Mouse (Mus musculus): Measurements from ENCODE around the gene Npas3. TPM values are rescaled to one million over a fixed set of nuclear protein-coding genes. Genes with fewer than 3 reads are reported as not detected.

The Npas3 gene
- polyA plus RNA-seq, 1 experiment: 0.18 TPM

DNA sequence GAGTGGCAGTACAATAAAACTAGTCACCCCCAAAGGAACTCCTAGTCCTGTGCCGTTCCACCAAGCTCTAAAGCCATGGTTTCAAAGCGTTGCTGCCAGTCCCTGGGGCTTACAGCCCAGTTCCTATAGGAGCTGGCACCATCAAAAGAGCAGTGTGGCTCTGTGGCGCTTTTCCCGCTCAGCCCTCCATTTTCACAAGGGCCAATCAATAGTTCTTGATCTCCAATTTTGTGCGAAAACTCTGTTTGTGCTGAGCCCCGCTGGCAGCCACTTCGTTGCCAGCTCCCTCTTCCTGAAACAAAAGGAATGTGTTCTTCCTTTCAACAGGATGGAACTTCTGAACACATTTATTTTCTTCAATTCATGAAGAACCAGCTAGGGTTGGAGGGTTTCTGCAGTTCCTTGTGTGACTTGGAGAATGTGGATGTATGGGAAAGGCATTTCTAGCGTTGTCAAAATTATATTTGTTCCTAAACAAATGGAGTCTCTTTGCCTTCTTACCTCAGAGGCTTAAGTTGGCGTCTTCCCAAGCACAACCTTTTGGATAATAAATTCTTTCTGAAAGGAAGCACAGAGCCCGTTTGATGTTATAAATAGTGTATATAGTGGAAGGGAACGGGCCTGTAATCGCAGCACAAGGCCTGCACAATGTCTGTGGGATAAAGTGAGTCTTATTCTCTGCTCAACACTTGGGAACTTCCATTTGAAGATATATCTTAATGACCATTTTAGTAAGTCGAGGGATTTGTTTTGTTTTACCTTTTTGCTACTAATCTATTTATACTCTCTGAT, 504.0 kb downstream of the Npas3 start:
- Histone ChIP-seq H3ac (ENCODE audit: control insufficient read depth, insufficient read length) (no peak overlapping the region), H3K4me2 (ENCODE audit: low read depth) (no peak overlapping the region), H3K4me3 (no peak overlapping the region), H3K79me2 (ENCODE audit: control insufficient read depth, insufficient read depth) (no peaks in the 10 kb centered on the region), H3K36me3 (ENCODE audit: control insufficient read depth, insufficient read depth) (no peaks in the 10 kb centered on the region), H3K27me3 (ENCODE audit: control insufficient read depth, insufficient read depth, insufficient read length) (no peaks in the 10 kb centered on the region)
- TF ChIP-seq TCF12 (IDR thresholded peaks at IDR 0.05; ENCODE audit: insufficient read depth, poor library complexity, severe bottlenecking): no peak
- no peak for TF ChIP-seq MYOG (IDR thresholded peaks at IDR 0.05; ENCODE audit: control insufficient read depth in 1 of 3, insufficient read depth in 1 of 3, insufficient read length in 2 of 3, low read depth in 2 of 3)
- TF ChIP-seq TCF3 (IDR thresholded peaks at IDR 0.05; ENCODE audit: insufficient read length, low read depth): no peak
- no peak for TF ChIP-seq USF1 (IDR thresholded peaks at IDR 0.05; ENCODE audit: low read depth)
- TF ChIP-seq CEBPB (IDR thresholded peaks at IDR 0.05; ENCODE audit: insufficient read depth, poor library complexity, severe bottlenecking): no peak
- TF ChIP-seq REST (IDR thresholded peaks at IDR 0.05; ENCODE audit: insufficient read depth, insufficient read length): no peak
- TF ChIP-seq E2F4 (IDR thresholded peaks at IDR 0.05; ENCODE audit: insufficient read depth): no peak
- no peak for TF ChIP-seq SRF (IDR thresholded peaks at IDR 0.05; ENCODE audit: control insufficient read depth, insufficient read length, low read depth)
- TF ChIP-seq MYOD1 (IDR thresholded peaks at IDR 0.05; ENCODE audit: control insufficient read depth in 1 of 3, insufficient read length in 2 of 3, low read depth in 2 of 3): no peak
- no peak for TF ChIP-seq POLR2A (IDR thresholded peaks at IDR 0.05; ENCODE audit: insufficient read length, low read depth)
- no peak for TF ChIP-seq POLR2AphosphoS2 (IDR thresholded peaks at IDR 0.05; ENCODE audit: insufficient read length, low read depth)
- TF ChIP-seq MAX (IDR thresholded peaks at IDR 0.05; ENCODE audit: low read depth): no peak

- no peak for TF ChIP-seq POLR2A (IDR thresholded peaks at IDR 0.05; ENCODE audit: insufficient read length, low read depth)
- no peak for TF ChIP-seq USF1 (IDR thresholded peaks at IDR 0.05; ENCODE audit: low read depth)
- no peak for TF ChIP-seq MAX (IDR thresholded peaks at IDR 0.05; ENCODE audit: low read depth)
- TF ChIP-seq MYOD1 (IDR thresholded peaks at IDR 0.05; ENCODE audit: control insufficient read depth in 1 of 3, insufficient read length in 2 of 3, low read depth in 2 of 3): no peak
- TF ChIP-seq POLR2AphosphoS2 (IDR thresholded peaks at IDR 0.05; ENCODE audit: insufficient read length, low read depth): no peak
- no peak for TF ChIP-seq SRF (IDR thresholded peaks at IDR 0.05; ENCODE audit: control insufficient read depth, insufficient read length, low read depth)
- TF ChIP-seq TCF3 (IDR thresholded peaks at IDR 0.05; ENCODE audit: insufficient read length, low read depth): no peak
- no peak for TF ChIP-seq MYOG (IDR thresholded peaks at IDR 0.05; ENCODE audit: control insufficient read depth in 1 of 3, insufficient read depth in 1 of 3, insufficient read length in 2 of 3, low read depth in 2 of 3)
- TF ChIP-seq TCF12 (IDR thresholded peaks at IDR 0.05; ENCODE audit: insufficient read depth, poor library complexity, severe bottlenecking): no peak
- TF ChIP-seq CEBPB (IDR thresholded peaks at IDR 0.05; ENCODE audit: insufficient read depth, poor library complexity, severe bottlenecking): no peak
- no peak for TF ChIP-seq REST (IDR thresholded peaks at IDR 0.05; ENCODE audit: insufficient read depth, insufficient read length)
- TF ChIP-seq E2F4 (IDR thresholded peaks at IDR 0.05; ENCODE audit: insufficient read depth): no peak
- H3ac ChIP-seq (ENCODE audit: control insufficient read depth, insufficient read length): no peak overlapping the region
- no peaks in the 10 kb centered on the region for H3K36me3 ChIP-seq (ENCODE audit: control insufficient read depth, insufficient read depth)
- H3K79me2 ChIP-seq (ENCODE audit: control insufficient read depth, insufficient read depth): no peaks in the 10 kb centered on the region
- H3K27me3 ChIP-seq (ENCODE audit: control insufficient read depth, insufficient read depth, insufficient read length): no peaks in the 10 kb centered on the region
- no peak overlapping the region for H3K4me3 ChIP-seq
- H3K4me2 ChIP-seq (ENCODE audit: low read depth): no peak overlapping the region
Observed at GRCm38 (mm10) chr12:53753368-53753937, 505.0 kb downstream of the Npas3 start.

GRCm38 (mm10) chr12:53754236-53754635, 505.8 kb downstream of the Npas3 start:
- no peak overlapping the region for H3ac ChIP-seq (ENCODE audit: control insufficient read depth, insufficient read length)
- H3K4me2 ChIP-seq (ENCODE audit: low read depth): no peak overlapping the region
- no peak overlapping the region for H3K4me3 ChIP-seq
- H3K79me2 ChIP-seq (ENCODE audit: control insufficient read depth, insufficient read depth): no peaks in the 10 kb centered on the region
- H3K27me3 ChIP-seq (ENCODE audit: control insufficient read depth, insufficient read depth, insufficient read length): no peaks in the 10 kb centered on the region
- H3K36me3 ChIP-seq (ENCODE audit: control insufficient read depth, insufficient read depth): no peaks in the 10 kb centered on the region
- TF ChIP-seq SRF (IDR thresholded peaks at IDR 0.05; ENCODE audit: control insufficient read depth, insufficient read length, low read depth): no peak

- TF ChIP-seq POLR2A (IDR thresholded peaks at IDR 0.05; ENCODE audit: insufficient read length, low read depth) (no peak), USF1 (IDR thresholded peaks at IDR 0.05; ENCODE audit: low read depth) (no peak), POLR2AphosphoS2 (IDR thresholded peaks at IDR 0.05; ENCODE audit: insufficient read length, low read depth) (no peak), MYOD1 (IDR thresholded peaks at IDR 0.05; ENCODE audit: control insufficient read depth in 1 of 3, insufficient read length in 2 of 3, low read depth in 2 of 3) (no peak), REST (IDR thresholded peaks at IDR 0.05; ENCODE audit: insufficient read depth, insufficient read length) (no peak), TCF3 (IDR thresholded peaks at IDR 0.05; ENCODE audit: insufficient read length, low read depth) (no peak), SRF (IDR thresholded peaks at IDR 0.05; ENCODE audit: control insufficient read depth, insufficient read length, low read depth) (no peak), E2F4 (IDR thresholded peaks at IDR 0.05; ENCODE audit: insufficient read depth) (no peak), MAX (IDR thresholded peaks at IDR 0.05; ENCODE audit: low read depth) (no peak), MYOG (IDR thresholded peaks at IDR 0.05; ENCODE audit: control insufficient read depth in 1 of 3, insufficient read depth in 1 of 3, insufficient read length in 2 of 3, low read depth in 2 of 3) (no peak), TCF12 (IDR thresholded peaks at IDR 0.05; ENCODE audit: insufficient read depth, poor library complexity, severe bottlenecking) (no peak), CEBPB (IDR thresholded peaks at IDR 0.05; ENCODE audit: insufficient read depth, poor library complexity, severe bottlenecking) (no peak)
- Histone ChIP-seq H3ac (ENCODE audit: control insufficient read depth, insufficient read length) (no peak overlapping the region), H3K4me2 (ENCODE audit: low read depth) (no peak overlapping the region), H3K27me3 (ENCODE audit: control insufficient read depth, insufficient read depth, insufficient read length) (no peaks in the 10 kb centered on the region), H3K36me3 (ENCODE audit: control insufficient read depth, insufficient read depth) (no peaks in the 10 kb centered on the region), H3K4me3 (no peak overlapping the region), H3K79me2 (ENCODE audit: control insufficient read depth, insufficient read depth) (no peaks in the 10 kb centered on the region)
Observed at GRCm38 (mm10) chr12:53757631-53758030, 509.2 kb downstream of the Npas3 start.
